Mouse (Mus musculus): ENCODE measurements around the gene Taldo1. TPM values are rescaled to one million over a fixed set of nuclear protein-coding genes. Genes with fewer than 3 reads are reported as not detected.
"Not testable (repeated sequence)": the region's sequence is repeated elsewhere in the genome, so short reads cannot be mapped to it uniquely, and the experiment has no call there.

The Taldo1 gene
- polyA plus RNA-seq, 2 experiments from 2014 or later, result 309 to 337 TPM

DNA sequence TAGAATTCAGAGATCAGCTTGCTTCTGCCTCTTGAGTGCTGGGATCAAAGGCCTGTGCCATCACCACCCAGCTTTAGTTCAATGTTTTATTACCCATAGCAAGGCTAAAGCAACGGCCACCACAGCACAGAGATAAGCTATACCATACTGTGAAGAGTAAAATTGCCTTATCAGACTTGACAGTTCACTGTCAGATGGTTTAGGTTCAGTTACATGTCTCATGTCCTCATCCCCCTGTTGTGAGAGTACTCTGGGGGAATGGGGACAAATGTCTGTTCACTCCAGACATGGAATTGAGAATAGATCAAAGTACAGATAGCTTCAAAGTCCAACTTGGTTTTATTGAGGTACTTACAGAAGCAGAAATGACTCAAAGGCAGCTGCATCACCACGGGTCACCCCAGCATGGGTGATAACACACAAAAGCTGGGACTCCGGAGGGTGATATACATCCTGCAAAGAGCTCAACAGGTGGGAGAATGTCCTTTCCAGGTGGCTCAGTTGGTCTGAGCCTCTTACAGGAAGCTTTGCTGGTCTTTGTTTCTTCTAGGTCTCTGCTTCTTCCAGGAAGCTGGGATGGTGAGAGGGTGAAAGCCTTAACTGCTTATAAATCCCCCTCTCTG is 3.4 kb upstream of the Taldo1 start:
- ATAC-seq, result no peak

DNA sequence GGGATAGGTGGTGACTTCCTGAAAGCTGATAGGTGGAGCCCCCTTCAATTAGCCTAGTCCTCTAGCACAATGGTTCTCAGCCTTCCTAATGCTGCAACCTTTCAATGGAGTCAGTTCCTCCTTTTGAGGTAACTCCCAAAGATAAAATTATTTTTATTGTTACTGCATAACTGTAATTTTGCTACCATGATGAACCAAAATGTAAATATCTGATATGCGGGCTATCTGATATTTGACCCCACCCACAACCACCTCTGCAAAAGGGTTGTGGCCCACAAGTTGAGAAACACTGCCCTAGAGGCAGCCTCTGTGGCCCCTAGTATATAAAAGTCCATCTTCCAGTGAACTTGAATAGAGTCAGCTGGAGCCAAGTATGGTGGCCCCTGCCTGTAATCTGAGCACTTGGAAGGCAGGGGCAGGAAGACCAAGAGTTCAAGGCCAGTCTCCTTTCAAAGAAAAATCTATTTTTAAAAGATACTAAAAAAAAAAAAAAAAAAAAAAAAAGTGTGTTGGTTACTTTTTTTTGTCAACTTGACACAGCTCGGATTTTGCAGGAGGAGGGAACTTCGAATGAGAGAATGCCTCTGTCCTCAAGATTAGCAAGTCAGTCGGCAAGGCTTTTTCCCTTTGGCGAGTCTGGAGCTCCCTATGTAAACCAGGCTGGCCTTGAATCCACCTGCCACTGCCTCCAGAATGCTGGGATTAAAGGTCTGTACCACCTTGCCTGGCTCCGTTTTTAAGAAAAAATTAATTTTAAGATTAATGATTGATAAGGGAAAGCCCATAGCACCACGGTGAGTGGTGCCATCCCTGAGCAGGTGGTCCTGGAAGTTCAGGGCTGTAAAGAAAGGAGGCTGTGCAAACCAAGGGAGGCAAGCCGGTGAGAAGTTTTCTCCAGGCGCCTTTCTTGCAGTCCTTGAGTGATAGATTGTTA is 1.4 kb upstream of the Taldo1 start:
- no peak for ATAC-seq

DNA sequence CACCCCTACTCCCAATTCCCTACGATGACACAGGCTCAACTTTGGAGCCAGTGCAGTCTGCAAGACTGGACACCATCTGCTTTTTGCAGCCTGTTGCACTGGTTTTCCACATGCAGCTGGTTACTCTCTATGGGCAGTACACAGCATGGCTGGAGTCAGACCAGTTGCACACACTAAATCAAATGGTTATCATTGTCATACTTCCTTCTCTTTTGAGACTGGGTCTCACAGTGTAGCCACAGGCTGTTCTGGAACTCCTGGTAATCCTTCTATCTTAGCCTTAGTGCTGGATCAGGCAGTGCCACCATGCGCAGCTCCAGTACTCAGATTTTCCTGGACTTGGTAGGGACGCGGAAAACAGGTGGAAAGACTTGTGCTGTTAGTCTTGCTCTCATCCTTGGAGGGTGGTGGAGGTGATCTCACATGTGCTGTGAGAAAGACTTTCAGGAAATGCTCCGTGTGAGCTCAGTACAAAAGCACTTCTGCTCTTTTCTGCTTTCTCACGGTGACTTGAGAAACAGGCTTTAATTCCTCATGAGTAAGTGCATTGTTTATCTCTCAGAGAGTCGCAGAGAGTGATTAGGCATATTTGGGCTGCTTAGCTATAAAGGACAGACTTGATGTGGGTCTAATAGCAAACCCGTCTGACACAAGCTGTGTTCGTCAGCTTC is 688 bp downstream of the Taldo1 start:
- ATAC-seq, result no peak

DNA sequence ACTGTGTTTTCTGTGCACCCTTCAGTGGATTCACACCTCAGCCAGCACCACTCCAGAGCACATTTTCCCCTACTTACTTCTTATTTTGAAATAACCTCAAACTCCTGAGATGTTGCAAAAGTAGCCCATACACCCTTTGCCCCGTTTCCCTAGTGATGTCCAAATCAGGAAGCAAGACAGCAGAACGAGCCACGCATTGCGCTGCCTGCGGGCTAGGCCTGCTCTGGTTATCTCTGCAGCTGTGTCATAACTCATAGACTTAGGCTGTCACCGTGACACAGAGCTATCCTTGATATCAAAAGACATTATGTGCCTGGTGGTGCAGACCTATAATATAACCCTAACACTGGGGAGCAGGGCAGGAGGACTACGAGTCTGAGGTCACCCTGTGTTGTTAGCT is 2.2 kb downstream of the Taldo1 start:
- ATAC-seq, result no peak

DNA sequence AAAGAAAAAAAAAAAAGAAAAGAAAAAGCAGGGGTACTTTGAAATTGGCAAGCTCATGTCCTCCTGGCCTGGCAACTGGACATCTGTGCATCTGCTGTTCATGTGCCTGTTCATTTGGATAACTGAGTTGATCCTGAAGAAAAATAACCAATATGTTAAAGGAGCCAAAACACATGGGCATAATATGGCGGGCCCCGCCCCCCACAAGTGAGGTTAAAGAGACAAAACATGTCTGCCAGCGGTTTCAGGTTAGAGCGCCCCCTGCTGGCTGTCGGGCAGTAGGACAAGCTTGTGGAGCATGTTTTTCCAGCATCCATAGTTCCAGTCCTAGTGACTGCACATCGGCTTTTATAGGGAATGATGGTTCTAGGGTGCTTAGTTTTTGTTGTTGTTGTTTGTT is 2.8 kb downstream of the Taldo1 start:
- no peak for ATAC-seq

DNA sequence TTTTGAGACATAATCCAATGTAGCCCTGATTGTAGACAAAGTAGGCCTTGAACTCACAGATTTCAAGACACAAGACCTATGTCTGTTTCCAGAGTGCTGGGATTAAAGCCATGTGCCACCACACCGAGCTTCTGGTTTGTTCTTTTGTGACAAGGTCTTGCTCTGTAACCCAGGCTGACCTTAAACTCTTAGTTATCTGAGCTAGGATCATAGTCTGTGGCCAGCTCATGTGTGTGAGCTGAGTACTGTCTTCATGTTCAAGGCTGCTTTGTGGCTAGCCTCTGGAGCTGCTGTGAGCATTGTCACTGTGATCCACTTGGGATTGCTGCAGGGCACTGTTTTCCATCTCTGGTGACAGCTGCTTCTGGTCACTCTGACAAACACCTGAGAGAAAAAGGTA is 3.3 kb downstream of the Taldo1 start:
- no peak for ATAC-seq

DNA sequence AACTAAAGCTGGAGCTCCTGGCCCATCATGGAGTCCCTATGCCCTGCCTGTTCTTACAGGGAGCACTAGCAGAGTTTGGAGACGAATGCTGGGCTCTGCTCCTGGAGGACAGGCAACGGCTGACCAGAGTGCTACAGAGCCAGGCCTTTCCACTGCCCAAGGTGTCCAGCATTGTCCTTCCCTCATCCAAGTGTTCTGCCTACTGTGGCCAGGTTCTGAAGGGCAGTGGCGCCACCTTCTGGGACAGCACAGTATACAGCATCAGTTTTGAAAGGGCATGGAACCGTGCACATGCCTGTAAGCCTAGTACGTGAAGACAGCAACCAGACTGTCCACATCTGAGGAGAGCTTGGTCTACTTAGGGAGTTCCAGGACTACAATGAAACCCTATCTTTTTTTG is 11.3 kb downstream of the Taldo1 start:
- peak; percentile 62 for ATAC-seq

DNA sequence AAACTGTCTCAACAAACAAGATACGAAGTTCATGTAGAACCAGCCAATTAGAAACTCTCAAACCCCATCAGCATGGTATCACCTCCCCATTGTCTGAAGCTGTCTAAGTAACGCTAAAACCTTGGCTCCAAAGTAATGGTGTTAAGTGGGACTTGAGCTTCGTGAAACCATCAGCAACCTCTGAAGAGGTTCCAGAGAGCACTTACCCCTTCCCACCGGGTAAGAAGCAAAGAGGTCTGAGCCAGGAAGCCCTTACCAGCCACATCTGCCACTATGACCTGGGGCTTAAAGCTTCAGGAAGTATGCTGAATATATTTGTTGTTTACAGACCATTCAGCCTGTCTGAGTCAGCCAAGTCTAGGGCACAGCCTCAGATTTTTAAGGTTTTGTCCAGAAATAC is 13.5 kb downstream of the Taldo1 start:
- ATAC-seq, result no peak

DNA sequence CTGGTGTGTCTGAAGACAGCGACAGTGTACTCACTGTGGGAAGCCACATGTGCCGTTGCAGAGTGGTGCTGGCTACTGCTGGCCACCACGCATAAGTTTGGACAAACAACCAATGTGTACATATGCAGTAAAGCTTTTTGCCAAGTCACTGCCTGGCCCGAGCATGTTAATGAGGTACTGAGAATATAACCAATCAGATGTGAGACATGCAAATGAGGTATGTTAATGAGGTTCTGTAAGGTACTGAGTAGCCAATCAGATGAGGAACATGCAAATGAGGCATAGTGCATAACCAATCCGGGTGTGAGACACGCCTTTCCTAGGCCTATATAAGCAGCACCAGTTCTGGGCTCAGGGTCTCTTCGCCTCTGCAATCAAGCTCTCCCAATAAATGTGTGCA is 15.7 kb downstream of the Taldo1 start:
- ATAC-seq, result not testable (repeated sequence)

DNA sequence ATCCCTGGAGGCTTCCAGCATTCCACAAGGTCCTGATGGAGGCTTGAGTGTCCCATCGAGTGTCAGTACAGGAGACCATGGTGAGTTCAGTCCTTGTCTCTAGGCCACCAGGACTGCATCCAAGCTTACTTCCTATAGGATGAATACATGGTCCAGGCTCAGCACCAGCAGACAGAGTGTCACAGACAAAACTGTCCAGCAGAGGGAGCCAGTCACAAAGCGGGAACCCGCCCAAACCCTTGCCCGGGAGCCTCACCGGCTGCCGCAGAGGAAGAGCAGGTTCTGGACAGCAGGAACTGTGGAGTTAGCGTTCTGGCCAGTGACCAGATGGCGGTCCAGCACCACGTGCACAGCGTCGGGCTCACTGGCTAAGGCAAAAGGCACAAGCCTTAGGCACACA is 16.8 kb downstream of the Taldo1 start:
- ATAC-seq, result peak; percentile 86

DNA sequence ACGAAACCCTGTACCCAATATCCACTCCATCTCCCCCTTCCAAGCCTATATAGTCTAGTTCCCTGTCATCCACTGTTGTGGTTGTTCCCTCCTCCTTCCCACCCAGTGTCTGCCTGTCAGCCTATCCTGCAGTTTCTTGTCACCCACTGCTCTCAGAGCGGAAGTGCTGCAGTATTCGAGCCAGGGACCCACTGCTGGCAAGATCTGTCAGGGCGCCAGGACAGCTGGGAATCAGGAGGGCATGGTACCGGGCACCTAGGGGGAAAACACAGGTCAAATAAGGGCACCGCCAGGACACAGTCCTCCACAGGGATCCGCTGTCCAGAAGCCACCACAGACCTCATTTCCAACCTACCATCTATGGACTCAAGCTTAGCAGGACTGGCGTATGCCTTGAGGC is 18.6 kb downstream of the Taldo1 start:
- no peak for ATAC-seq

DNA sequence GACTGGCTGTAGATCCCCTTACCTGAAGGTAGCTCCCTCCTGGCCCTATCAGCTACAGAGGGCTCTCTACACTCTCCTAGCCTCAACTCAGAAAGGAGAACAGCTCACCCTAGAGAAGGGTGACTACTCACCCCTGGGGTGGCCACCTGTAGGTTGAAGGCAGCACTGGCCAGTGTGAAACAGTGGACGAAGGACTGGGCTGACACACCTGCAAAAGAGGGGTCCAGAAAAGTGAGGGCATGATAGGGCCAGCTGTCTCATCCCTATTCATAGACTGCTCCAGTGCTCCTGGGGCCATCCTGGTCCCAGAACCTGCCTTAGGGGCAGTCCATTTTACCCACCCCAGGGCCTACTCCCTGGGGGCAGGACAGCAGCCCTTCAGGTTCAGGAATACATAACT is 19.7 kb downstream of the Taldo1 start:
- no peak for ATAC-seq

DNA sequence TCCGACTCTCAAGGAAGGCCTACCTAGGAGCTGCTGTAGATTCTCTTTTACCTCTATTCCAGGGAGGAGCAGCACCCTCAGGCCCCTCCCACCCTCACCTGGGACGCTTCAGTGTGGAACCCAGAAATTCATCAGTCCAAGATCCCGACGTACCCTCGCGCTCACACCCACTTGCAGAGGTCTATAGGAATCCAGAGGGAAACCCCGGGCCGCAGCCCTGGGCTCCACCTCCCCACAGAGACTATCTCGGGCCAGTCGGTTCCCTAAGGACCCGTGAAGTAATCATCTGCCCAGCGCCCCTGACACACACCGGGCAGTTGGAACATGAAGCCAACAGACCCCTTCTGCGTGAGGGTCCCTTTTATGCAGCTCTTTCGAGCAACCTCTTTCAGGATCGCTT is 21.3 kb downstream of the Taldo1 start:
- ATAC-seq, result no peak

DNA sequence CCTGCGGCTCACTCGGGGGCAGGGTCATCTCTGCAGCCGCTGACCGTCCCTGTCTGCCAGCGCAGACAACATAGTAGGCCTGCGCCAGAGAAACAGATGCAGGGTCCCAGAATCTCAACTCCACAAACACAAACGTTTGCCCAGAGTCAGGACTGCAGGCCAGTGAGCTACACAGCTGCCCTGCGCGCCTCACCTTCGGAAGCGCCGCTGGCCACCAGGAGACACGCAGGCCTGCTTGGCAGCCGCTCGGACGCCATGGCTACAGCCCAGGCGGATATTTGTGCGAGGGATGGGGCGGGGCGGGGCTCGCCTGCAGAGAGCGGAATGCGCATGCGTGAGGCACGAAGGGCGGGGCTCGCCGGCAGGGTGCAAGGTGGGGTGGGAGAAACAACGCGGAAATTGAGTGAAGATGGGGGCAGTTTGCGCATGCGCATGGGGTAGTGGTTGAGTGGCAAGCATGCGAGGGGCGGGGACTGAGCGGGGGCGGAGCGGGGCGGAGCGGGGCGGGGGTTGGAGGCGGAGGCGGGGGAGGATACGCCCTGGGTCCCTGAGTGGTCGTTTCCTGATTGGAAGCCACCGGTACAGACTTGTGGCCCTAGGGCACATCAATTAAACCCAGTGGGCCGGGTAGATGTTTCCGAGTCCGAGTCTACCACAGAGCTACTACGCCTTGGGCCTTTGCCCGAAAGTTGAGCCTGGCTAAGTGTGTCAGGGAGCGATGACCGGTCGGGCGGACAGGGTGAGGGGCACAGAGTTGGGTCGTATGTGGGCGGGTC is 22.0 kb downstream of the Taldo1 start, which contains the start of gene Gatd1:
TSS of gene Gatd1 (minus strand) at position 328 of the 776 bp plus-strand sequence.
- peak; percentile 90 for ATAC-seq

DNA sequence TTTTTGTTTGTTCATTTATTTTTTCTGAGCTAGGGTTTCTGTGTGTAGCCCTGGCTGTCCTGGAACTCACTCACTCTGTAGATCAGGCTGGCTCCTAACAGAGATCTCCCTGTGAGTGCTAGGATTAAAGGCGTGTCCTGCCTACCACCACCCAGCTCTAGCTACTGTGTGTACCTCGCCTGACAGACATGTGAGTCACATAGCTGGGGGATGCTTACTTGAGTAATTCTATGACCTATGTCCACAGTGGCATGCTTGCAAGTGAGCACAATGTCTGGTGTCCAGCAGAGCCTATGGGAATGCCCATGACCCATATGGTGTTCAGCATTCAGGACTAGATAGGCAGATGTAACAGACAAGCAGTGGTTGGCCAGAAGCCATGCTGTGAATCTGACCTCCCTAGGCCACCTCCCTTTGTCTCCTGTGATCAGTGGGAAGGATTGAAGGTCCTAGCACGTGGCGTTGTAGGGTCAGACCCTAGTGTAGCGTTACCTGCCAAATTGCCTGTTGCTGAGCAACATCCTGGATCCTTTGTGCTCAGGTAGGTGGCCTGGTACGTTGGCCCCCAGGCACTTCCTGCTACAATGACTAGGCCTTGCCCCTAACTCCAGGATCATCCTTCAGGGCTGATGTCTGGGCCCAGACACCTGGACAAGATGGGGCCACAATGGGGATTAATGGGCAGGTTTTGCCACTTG is 24.3 kb downstream of the Taldo1 start:
- no peak for ATAC-seq

DNA sequence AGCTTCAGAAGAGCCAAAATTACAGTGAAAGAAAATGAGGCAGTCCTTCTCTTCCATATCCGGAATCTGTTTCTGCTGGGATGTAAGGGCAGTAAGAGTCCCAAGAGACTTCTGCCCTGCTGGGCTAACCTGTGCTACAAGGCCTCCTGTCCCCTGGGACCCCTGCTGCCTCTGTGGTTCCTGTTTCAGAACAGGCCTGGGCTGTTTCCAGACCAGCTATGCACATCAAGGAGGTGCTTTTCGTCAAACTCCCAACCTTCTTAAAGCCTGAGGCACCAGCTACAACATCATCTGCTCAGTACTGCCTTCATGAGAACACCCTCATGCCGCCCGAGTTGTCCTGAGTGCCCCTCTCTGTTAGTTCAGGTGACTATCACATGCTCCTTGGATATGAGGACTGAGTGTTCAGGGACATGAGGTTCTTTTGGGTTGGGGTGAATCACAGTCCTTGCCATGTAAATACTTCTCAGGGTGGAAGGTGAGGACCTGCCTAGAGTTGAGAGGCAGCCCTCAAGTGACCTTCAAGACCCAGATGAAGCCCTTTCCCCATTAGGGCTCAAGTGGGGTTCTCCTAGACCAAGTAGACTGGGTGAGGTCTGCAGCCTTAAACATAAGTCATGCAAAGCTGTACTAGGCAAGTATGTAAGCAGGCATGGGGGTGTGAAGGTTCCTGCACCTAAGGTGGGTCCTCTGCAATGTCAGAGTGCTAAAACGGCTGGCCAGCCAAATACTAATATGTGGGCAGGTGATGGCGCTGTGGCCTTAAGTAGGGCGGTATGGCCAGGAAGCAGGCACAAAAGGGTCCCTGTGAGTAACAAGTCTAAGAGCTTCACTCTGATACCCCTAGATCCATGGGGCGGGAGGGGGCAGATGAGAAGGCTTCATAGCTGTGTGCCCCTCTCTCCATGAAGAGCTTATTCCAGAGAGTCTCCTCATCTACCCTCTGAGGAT is 26.0 kb downstream of the Taldo1 start:
- ATAC-seq, result no peak

DNA sequence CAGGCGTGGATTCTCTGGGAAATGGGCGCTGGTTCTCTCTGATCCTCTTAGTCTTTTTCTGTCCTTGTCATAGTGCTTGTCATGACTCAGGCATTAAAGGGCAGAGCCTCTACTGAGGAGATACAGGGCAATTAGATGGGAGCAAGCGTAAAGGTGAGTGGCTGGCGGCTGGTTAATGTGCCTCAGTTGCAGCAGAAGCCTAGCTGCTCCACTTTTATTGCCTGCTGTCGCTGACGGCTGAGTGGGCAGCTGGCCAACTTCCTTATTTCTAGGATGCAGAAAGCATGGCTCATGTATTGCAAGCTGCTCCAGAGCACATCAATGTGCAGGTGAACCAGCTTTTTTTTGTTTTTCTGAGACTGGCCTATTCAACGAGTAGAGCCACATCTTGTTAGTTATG is 27.0 kb downstream of the Taldo1 start:
- no peak for ATAC-seq

DNA sequence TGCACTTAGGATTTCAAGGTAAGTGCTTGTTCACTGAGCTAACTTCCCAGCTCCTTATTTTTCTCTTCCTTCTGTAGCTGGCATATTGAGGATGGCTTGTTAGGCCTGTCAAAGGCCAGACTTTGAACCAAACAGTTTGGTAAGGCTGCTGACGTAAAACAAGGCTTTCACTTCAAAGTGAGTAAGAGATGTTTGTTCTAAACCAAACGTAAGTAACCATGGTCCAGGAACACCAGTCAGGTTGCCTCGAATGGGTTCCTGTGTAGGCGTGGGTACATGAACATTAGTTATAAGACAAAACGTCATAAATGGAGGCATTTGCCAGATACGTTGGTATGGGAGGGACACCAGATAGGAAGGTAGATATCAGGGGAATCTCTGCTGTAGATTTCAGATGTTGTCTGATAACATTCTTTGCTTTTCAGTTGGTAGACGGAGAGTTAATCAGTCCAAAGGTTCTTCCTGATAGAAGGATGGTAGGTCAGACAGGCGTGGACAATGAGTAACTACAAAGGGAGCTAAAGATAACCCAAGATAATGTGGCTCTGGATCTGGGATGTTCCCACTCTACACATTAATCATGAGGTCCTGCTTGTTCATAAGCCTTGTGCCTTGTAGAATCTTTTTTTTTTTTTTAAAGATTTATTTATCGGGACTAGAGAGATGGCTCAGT is 28.2 kb downstream of the Taldo1 start:
- no peak for ATAC-seq

DNA sequence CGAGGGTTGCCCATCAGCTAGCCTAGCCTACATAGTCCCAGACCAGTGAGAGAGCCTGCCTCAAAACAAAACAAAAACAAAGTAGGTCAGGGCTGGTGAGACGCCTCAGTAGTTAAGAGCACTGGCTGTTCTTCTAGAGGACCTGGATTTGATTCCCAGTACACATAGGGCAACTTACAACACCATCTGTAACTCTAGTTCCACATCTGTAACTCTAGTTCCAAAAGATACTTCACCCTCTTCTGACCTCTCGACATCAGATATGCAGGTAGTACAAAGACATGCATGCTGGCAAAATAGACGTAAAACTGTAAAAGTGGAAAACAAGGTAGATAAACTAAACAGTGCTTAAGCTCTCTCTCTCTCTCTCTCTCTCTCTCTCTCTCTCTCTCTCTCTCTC is 31.8 kb downstream of the Taldo1 start:
- ATAC-seq, result no peak
